Mouse (Mus musculus): ENCODE results near the gene Primpol.

- TF ChIP-seq POLR2A (IDR thresholded peaks at IDR 0.05; ENCODE audit: borderline replicate concordance, insufficient read depth, low read length) (no peak), CTCF (IDR thresholded peaks at IDR 0.05; ENCODE audit: borderline replicate concordance, insufficient read depth, low read depth, low read length) (no peak)
Observed at GRCm38 (mm10) chr8:46625166-46625565, 8.2 kb upstream of the Primpol start.

Measured in cerebellum, adult 2 months (tissue).